Mouse (Mus musculus) liver, embryonic 12.5 days (tissue): ENCODE measurements around the gene Slc25a21. TPM values are rescaled to one million over a fixed set of nuclear protein-coding genes. Genes with fewer than 3 reads are reported as not detected.

ENCODE experiments used
- ATAC-seq: fragments of 200-750 bp; cut with Nextera tagmentation; 2 replicates; pipeline ENCODE4 v1.8.0; 2017; ENCODE audit warnings: moderate number of reproducible peaks, mild to moderate bottlenecking, moderate library complexity
- H3K27ac ChIP-seq: fragments of 300-500 bp; sonication (generic); 2 replicates; pipeline ENCODE4 v1.5.1; 2016; ENCODE audit warnings: mild to moderate bottlenecking
- H3K27me3 ChIP-seq: fragments of 300-500 bp; sonication (generic); replicated peaks from 2 replicates; pipeline ENCODE4 v1.6.1; 2016; ENCODE audit warnings: mild to moderate bottlenecking, moderate library complexity
- H3K36me3 ChIP-seq: fragments of 300-500 bp; sonication (generic); 2 replicates; pipeline ENCODE4 v1.6.1; 2016; ENCODE audit warnings: mild to moderate bottlenecking, moderate library complexity
- H3K4me1 ChIP-seq: fragments of 300-500 bp; sonication (generic); 2 replicates; pipeline ENCODE4 v1.6.1; 2016
- H3K4me2 ChIP-seq: fragments of 300-500 bp; sonication (generic); 2 replicates; pipeline ENCODE4 v1.6.1; 2016; ENCODE audit warnings: mild to moderate bottlenecking, moderate library complexity
- H3K4me3 ChIP-seq: fragments of 300-500 bp; sonication (generic); 2 replicates; pipeline ENCODE4 v1.5.1; 2016; ENCODE audit warnings: mild to moderate bottlenecking, moderate library complexity
- H3K9ac ChIP-seq: fragments of 300-500 bp; sonication (generic); 2 replicates; pipeline ENCODE4 v1.6.1; 2016; ENCODE audit warnings: mild to moderate bottlenecking, moderate library complexity
- H3K9me3 ChIP-seq: fragments of 300-500 bp; sonication (generic); replicated peaks from 2 replicates; pipeline ENCODE4 v1.6.1; 2016; ENCODE audit warnings: mild to moderate bottlenecking, moderate library complexity
- WGBS: fragments of 180-500 bp; shearing (Covaris S2); methylation state at CpG from one replicate; pipeline ENCODE4 v1.1.7; 2016; ENCODE audit not compliant: insufficient replicate concordance; 5-methylcytosine and 5-hydroxymethylcytosine counted together
- polyA plus RNA-seq: library from polyadenylated mRNA; unstranded; fragments of >200 nt; fragmentation: Nextera tagmentation; extraction: Ambion mirVana; gene quantifications from 2 replicates; pipeline ENCODE4 v1.2.1, GENCODE M21; 2016

Slc25a21 gene
- polyA plus RNA-seq, 1 experiment from 2014 or later: 30.0 TPM

- H3K4me2 ChIP-seq: no peak overlapping the region
- H3K36me3 ChIP-seq: no peaks in the 10 kb centered on the region
- no peaks in the 10 kb centered on the region for H3K9me3 ChIP-seq
- WGBS: 15% methylated on average over 3 of the region's 3 CpGs
- H3K27me3 ChIP-seq: peaks cover 41% of the 10 kb centered on the region
- no peak overlapping the region for H3K27ac ChIP-seq
- H3K9ac ChIP-seq: no peak overlapping the region
- H3K4me1 ChIP-seq: no peaks in the 10 kb centered on the region
- no peak overlapping the region for H3K4me3 ChIP-seq
- no peak for ATAC-seq
These were observed 522.5 kb downstream of the Slc25a21 start for GRCm38 (mm10) chr12:56674726-56675125.

GRCm38 (mm10) chr12:56670795-56671194 lies 526.5 kb downstream of the Slc25a21 start:
- Histone ChIP-seq H3K27me3 (peaks cover 14% of the 10 kb centered on the region), H3K36me3 (no peaks in the 10 kb centered on the region), H3K27ac (no peak overlapping the region), H3K4me1 (no peaks in the 10 kb centered on the region), H3K4me2 (no peak overlapping the region), H3K9me3 (no peaks in the 10 kb centered on the region), H3K4me3 (no peak overlapping the region), H3K9ac (no peak overlapping the region)
- 78% methylated on average over 9 of the region's 9 CpGs for WGBS
- ATAC-seq: no peak

- WGBS: 75% methylated on average over 9 of the region's 9 CpGs
- Histone ChIP-seq H3K4me3 (no peak overlapping the region), H3K4me1 (no peaks in the 10 kb centered on the region), H3K36me3 (no peaks in the 10 kb centered on the region), H3K4me2 (no peak overlapping the region), H3K27ac (no peak overlapping the region), H3K9ac (no peak overlapping the region), H3K9me3 (no peaks in the 10 kb centered on the region), H3K27me3 (peaks cover 10% of the 10 kb centered on the region)
- ATAC-seq: no peak
These were observed 527.7 kb downstream of the Slc25a21 start for GRCm38 (mm10) chr12:56669451-56670122.

Other genes with a start within 250 kb of the Slc25a21 start
- 59.4 and 61.7 TPM in 2 replicates for gene Prps1l3, start 32.9 kb upstream of the Slc25a21 start, polyA plus RNA-seq
- gene Mipol1, start 33.0 kb upstream of the Slc25a21 start, polyA plus RNA-seq: 5.4 and 6.1 TPM in 2 replicates